Mouse (Mus musculus) kidney, adult 2 months (tissue): ENCODE results near the gene Bcl7c. TPM values are rescaled to one million over a fixed set of nuclear protein-coding genes. Genes with fewer than 3 reads are reported as not detected.
"Not testable (repeated sequence)": the region's sequence is repeated elsewhere in the genome, so short reads cannot be mapped to it uniquely, and the experiment has no call there.

Experiments
- DNase-seq: peaks from one replicate; pipeline ENCODE4 v3.0.0; 2021
- H3K27ac ChIP-seq: fragments of 200-500 bp; 2 replicates; pipeline ENCODE4 v1.5.1; 2012; ENCODE audit warnings: low read depth, low read length, control low read depth, inconsistent platforms; ENCODE audit not compliant: insufficient read depth
- H3K27me3 ChIP-seq: fragments of 200-500 bp; replicated peaks from 2 replicates; pipeline ENCODE4 v1.6.1; 2012; ENCODE audit warnings: mild to moderate bottlenecking, moderate library complexity, low read length, inconsistent platforms; ENCODE audit not compliant: control insufficient read depth, insufficient read depth
- H3K36me3 ChIP-seq: fragments of 200-500 bp; 2 replicates; pipeline ENCODE4 v1.6.1; 2012; ENCODE audit warnings: mild to moderate bottlenecking, moderate library complexity, low read length, inconsistent platforms; ENCODE audit not compliant: control insufficient read depth, insufficient read depth
- H3K4me1 ChIP-seq: fragments of 200-500 bp; 2 replicates; pipeline ENCODE4 v1.6.1; 2011; ENCODE audit warnings: low read length; ENCODE audit not compliant: control insufficient read depth, insufficient read depth
- H3K4me3 ChIP-seq: fragments of 200-500 bp; 2 replicates; pipeline ENCODE4 v1.5.1; 2011; ENCODE audit warnings: mild to moderate bottlenecking, low read depth, low read length, control low read depth; ENCODE audit not compliant: insufficient read depth
- CTCF ChIP-seq: fragments of 200-500 bp; conservative IDR thresholded peaks from 2 replicates; pipeline ENCODE4 v1.5.1; 2011; ENCODE audit warnings: low read depth, mild to moderate bottlenecking, control low read depth, low read length, moderate library complexity, mixed read lengths; ENCODE audit not compliant: insufficient read depth, insufficient read length
- POLR2A ChIP-seq: fragments of 200-500 bp; IDR thresholded peaks from one replicate; pipeline ENCODE4 v1.6.1; 2011; ENCODE audit warnings: low read depth, low read length, control low read depth
- WGBS: fragments of 180-500 bp; shearing (Covaris S2); methylation state at CpG from one replicate; pipeline ENCODE4 v1.1.7; 2018; 5-methylcytosine and 5-hydroxymethylcytosine counted together
- polyA plus RNA-seq: library from polyadenylated mRNA; depleted of rRNA; stranded (reverse); fragments of >200 nt; gene quantifications from 2 replicates; pipeline ENCODE4 v1.2.3, GENCODE M21; 2012

The Bcl7c gene
- polyA plus RNA-seq, 1 experiment = 24.5 TPM

DNA sequence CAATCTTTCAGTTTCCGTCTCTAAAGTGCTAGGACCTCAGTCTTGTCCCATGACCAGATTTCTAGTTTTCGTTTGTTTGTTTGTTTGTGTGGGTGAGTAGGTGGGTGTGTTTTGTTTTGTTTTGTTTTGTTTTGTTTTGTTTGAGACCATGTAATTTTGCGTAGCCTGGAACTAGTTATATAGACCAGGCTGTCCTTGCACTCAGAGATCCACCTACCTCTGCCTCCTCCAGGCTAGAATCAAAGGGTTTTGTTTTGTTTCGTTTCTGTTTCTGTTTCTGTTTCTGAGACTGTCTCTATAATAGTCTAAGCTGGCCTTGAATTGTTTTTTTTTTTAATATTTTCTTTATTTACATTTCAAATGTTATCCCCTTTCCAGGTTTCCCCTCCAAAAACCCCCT lies 62.4 kb downstream of the Bcl7c start:
- H3K36me3 ChIP-seq = no peaks in the 10 kb centered on the region
- H3K4me3 ChIP-seq = no peak overlapping the region
- no peak for DNase-seq
- no peak overlapping the region for H3K27ac ChIP-seq
- no peaks in the 10 kb centered on the region; the same call in 1 of the 2 replicates for H3K4me1 ChIP-seq
- H3K27me3 ChIP-seq = no peaks in the 10 kb centered on the region
- WGBS = 89% methylated on average over 4 of the region's 4 CpGs
- TF ChIP-seq CTCF (no peak), POLR2A (no peak)

DNA sequence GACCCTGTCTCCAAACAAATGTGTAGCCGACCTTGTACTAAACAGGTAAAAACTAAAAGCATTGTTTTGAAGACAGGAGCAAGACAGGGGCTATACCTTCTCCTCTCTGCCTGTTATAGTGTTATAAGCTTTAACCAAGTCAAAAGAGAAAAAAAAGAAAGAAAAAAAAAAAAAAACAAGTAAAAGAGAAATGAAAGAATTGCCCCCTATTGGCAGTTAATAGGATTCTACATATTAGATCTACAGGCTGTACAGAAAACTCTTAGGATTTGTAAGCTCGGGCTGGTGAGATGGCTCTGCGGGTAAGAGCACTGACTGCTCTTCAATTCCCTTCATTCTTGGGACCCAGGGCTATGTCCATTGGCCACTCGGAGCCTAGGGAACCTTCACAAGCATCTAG lies 66.5 kb downstream of the Bcl7c start:
- no peak overlapping the region for H3K4me3 ChIP-seq
- WGBS = 82% methylated on average over 4 of the region's 4 CpGs

DNA sequence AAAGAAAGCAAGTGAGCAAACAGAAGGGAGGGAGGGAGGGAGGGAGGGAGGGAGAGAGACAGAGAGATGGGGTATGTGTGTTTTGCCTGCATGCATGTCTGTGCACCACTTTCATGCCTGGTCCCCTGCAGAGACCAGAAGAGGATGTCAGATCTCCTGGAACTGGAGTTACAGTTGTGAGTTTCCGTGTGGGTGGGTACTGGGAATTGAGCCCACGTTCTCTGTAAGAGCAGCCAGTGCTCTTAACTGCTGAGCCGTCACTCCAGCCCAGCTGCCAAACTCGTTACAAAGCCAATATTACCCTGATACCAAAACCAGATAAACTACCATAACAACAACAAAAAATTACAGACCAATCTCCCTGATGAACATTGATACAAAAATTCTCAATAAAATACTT lies 67.5 kb downstream of the Bcl7c start:
- Histone ChIP-seq H3K27me3 (no peaks in the 10 kb centered on the region), H3K4me1 (peaks cover 4% of the 10 kb centered on the region), H3K27ac (no peak overlapping the region), H3K4me3 (no peak overlapping the region), H3K36me3 (no peaks in the 10 kb centered on the region)
- no peak for DNase-seq
- no peak for TF ChIP-seq CTCF
- WGBS = 28% methylated on average over 4 of the region's 4 CpGs

More for the DNA sequence above, 66.5 kb downstream of the Bcl7c start:
- no peak overlapping the region for H3K27ac ChIP-seq
- H3K36me3 ChIP-seq = no peaks in the 10 kb centered on the region
- TF ChIP-seq CTCF (no peak), POLR2A (no peak)
- DNase-seq = no peak
- H3K27me3 ChIP-seq = no peaks in the 10 kb centered on the region
- peaks cover 4% of the 10 kb centered on the region for H3K4me1 ChIP-seq

DNA sequence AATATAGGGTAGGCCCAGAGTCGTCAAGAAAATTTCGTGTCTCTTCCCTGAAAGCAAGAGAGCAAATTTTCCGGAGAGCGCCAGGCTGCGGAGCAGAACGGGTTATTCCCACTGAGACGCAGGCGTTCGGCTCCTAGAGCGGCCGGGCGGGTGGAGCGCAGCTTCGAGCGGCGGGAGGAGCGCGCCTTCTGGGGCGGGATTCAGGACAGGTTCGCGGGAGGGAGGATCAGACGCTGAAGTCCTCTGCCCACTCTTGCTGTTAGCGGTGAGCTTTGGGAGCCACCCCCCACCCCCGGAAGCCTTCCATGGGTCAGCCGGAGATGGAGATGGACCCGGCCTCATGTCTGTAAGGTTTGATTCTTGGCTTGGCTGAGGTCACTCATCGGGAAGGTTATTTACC lies 71.8 kb downstream of the Bcl7c start:
- DNase-seq = peak; percentile 82
- no peaks in the 10 kb centered on the region for H3K36me3 ChIP-seq
- 1% methylated on average over 27 of the region's 27 CpGs for WGBS
- H3K4me3 ChIP-seq = peak overlapping the region; percentile 63
- no peak overlapping the region for H3K27ac ChIP-seq
- H3K4me1 ChIP-seq = peaks cover 4% of the 10 kb centered on the region
- TF ChIP-seq CTCF (no peak), POLR2A (no peak)
- no peaks in the 10 kb centered on the region for H3K27me3 ChIP-seq

DNA sequence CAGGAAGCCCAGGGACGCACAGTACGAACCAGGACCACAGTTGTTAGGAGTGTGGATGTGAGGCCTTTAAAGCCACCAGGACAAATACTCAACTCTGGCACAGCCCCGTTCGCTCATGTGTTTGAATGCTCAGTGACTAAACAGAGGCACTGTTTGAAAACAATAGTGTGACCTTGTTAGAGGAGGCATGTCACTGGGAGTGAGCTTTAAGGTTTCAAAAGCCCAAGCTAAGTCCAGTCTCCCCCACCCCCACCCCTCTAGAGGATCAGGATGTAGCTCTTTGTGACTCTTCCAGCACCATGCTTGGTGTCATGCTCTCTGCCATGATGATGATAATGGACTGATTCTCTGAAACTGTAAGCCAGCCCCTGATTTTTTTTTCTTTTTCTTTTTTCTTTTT lies 77.3 kb downstream of the Bcl7c start:
- no peak overlapping the region for H3K27ac ChIP-seq
- WGBS = 84% methylated on average over 4 of the region's 4 CpGs
- TF ChIP-seq POLR2A = no peak
- TF ChIP-seq CTCF = no peak
- H3K27me3 ChIP-seq = no peaks in the 10 kb centered on the region
- H3K4me1 ChIP-seq = no peaks in the 10 kb centered on the region
- DNase-seq = no peak
- no peak overlapping the region for H3K4me3 ChIP-seq
- no peaks in the 10 kb centered on the region for H3K36me3 ChIP-seq

DNA sequence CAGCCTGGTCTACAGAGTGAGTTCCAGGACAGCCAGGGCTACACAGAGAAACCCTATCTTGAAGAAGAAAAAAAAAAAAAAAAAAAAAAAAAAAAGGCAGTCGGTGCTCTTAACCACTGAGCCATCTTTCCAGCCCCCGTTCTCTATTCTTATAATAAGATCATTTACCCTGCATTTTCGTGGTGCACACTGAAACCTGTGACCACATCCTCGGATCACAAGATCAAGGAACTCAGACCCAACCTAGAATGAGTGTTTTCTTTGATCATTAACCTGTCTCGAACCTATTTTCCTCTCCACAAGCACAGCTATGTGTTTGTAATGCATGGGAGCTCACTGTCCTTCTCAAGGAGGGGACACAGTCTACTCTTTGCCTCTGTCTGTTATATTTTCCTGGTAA lies 80.1 kb downstream of the Bcl7c start:
- no peak for DNase-seq
- WGBS = 39% methylated on average over 5 of the region's 5 CpGs
- Histone ChIP-seq H3K4me3 (no peak overlapping the region), H3K27ac (no peak overlapping the region), H3K4me1 (no peaks in the 10 kb centered on the region), H3K36me3 (no peaks in the 10 kb centered on the region), H3K27me3 (no peaks in the 10 kb centered on the region)
- TF ChIP-seq POLR2A (no peak), CTCF (no peak)

DNA sequence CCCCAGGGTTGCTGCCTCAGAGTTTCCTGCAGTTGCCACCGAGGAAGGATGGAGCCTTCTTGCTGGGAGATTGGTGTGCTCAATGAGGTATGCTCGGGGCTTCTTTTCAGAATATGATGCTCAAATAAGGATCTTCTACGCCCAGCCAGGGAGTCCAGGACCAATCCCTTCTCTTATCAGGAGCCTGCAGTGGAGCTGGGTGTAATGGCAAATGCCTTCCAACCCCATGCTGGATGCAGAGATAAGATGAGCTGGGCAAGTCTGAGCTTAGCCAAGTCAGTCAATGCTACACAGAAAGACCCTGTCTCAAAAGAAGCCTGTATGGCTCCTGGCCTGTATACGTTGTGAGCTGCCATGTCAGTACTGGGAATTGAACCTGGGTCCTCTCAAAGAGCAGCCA lies 82.3 kb downstream of the Bcl7c start:
- no peak overlapping the region for H3K27ac ChIP-seq
- H3K4me1 ChIP-seq = no peaks in the 10 kb centered on the region
- TF ChIP-seq CTCF (no peak), POLR2A (no peak)
- 90% methylated on average over 4 of the region's 4 CpGs for WGBS
- H3K27me3 ChIP-seq = no peaks in the 10 kb centered on the region
- no peak for DNase-seq
- no peak overlapping the region for H3K4me3 ChIP-seq
- H3K36me3 ChIP-seq = no peaks in the 10 kb centered on the region

DNA sequence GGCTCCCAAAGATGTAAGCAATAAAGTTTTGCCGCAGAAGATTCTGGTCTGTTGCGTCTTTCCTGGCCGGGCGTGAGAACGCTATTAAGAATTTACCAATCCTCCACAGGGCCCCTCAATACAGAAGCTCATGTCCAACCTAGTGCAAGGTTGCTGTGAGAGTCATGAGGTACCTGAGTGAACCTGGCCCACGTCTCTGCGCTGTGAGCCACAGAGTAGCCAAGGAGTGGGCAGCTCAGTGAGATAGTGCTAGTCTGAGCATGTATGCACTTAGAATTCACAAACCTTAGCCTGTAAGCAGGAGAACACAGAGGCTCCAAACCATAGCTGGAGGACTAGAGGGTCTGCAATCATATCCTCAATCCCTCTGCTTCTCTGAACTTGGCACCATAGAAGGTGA lies 82.7 kb downstream of the Bcl7c start:
- 98% methylated on average over 7 of the region's 7 CpGs for WGBS
- Histone ChIP-seq H3K36me3 (no peaks in the 10 kb centered on the region), H3K4me3 (no peak overlapping the region), H3K4me1 (no peaks in the 10 kb centered on the region), H3K27me3 (no peaks in the 10 kb centered on the region), H3K27ac (no peak overlapping the region)
- DNase-seq = no peak
- TF ChIP-seq POLR2A (no peak), CTCF (no peak)

DNA sequence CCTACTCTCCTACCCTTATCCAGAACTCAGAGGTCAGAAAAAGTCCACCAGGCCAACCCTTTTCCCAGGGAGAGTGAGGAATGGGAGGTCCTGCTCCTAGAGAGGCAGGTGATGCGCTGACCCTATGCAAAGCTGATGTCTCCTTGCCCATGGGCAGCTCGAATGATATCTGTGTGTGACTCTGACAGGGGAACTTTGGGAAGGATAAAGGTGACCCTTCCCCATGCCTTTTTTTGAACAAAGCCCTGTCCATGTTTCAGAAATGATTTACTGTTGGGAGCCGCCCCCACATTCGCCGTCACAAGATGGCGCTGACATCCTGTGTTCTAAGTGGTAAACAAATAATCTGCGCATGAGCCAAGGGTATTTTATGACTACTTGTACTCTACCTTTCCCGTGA lies 90.3 kb downstream of the Bcl7c start:
- 85% methylated on average over 7 of the region's 8 CpGs for WGBS
- not testable (repeated sequence) for H3K36me3 ChIP-seq, H3K27ac ChIP-seq

More for the DNA sequence above, 90.3 kb downstream of the Bcl7c start:
- not testable (repeated sequence) for H3K4me3 ChIP-seq, H3K27me3 ChIP-seq, DNase-seq, H3K4me1 ChIP-seq
